Mouse (Mus musculus): ENCODE data around the gene Rbpjl.
A peak's percentile ranks its signal among the peaks of the same experiment; 100 is the strongest.

Rbpjl gene

GRCm38 (mm10) chr2:164429881-164430615 lies 27.1 kb downstream of the Rbpjl start:
- DNase-seq (ENCODE audit: low read depth, low spot score), result no peak

- no peak for DNase-seq (ENCODE audit: low read depth, low spot score)
These were observed 27.8 kb downstream of the Rbpjl start for GRCm38 (mm10) chr2:164430697-164431096.

GRCm38 (mm10) chr2:164431676-164432465 lies 28.9 kb downstream of the Rbpjl start:
- no peak for DNase-seq (ENCODE audit: low read depth, low spot score)

GRCm38 (mm10) chr2:164432541-164433191 lies 29.7 kb downstream of the Rbpjl start:
- no peak for DNase-seq (ENCODE audit: low read depth, low spot score)

GRCm38 (mm10) chr2:164433278-164433895 lies 30.4 kb downstream of the Rbpjl start:
- DNase-seq (ENCODE audit: low read depth, low spot score), result no peak

GRCm38 (mm10) chr2:164434681-164435080 lies 31.7 kb downstream of the Rbpjl start:
- no peak for DNase-seq (ENCODE audit: low read depth, low spot score)

- no peak for DNase-seq (ENCODE audit: low read depth, low spot score)
These were observed 32.5 kb downstream of the Rbpjl start for GRCm38 (mm10) chr2:164435216-164436090.

GRCm38 (mm10) chr2:164436215-164436913 lies 33.4 kb downstream of the Rbpjl start:
- DNase-seq (ENCODE audit: low read depth, low spot score), result no peak

GRCm38 (mm10) chr2:164436961-164437360 lies 34.0 kb downstream of the Rbpjl start:
- DNase-seq (ENCODE audit: low read depth, low spot score), result no peak

- DNase-seq (ENCODE audit: low read depth, low spot score), result no peak
These were observed 34.8 kb downstream of the Rbpjl start for GRCm38 (mm10) chr2:164437710-164438109.

GRCm38 (mm10) chr2:164438257-164438656 lies 35.3 kb downstream of the Rbpjl start:
- DNase-seq (ENCODE audit: low read depth, low spot score), result no peak

- no peak for DNase-seq (ENCODE audit: low read depth, low spot score)
These were observed 36.1 kb downstream of the Rbpjl start for GRCm38 (mm10) chr2:164439001-164439421.

GRCm38 (mm10) chr2:164440314-164440713 lies 37.4 kb downstream of the Rbpjl start:
- no peak for DNase-seq (ENCODE audit: low read depth, low spot score)

- DNase-seq (ENCODE audit: low read depth, low spot score), result no peak
These were observed 38.2 kb downstream of the Rbpjl start for GRCm38 (mm10) chr2:164441155-164441554.

- DNase-seq (ENCODE audit: low read depth, low spot score), result no peak
These were observed 38.8 kb downstream of the Rbpjl start for GRCm38 (mm10) chr2:164441731-164442130.

- no peak for DNase-seq (ENCODE audit: low read depth, low spot score)
These were observed 39.5 kb downstream of the Rbpjl start for GRCm38 (mm10) chr2:164442315-164443050.

GRCm38 (mm10) chr2:164443051-164443437 lies 40.1 kb downstream of the Rbpjl start:
- peak; percentile 70 for DNase-seq (ENCODE audit: low read depth, low spot score)

GRCm38 (mm10) chr2:164443460-164444000 lies 40.6 kb downstream of the Rbpjl start, which contains the start of gene Sdc4:
TSS of gene Sdc4 (minus strand) at chr2:164443887.
- DNase-seq (ENCODE audit: low read depth, low spot score), result no peak

GRCm38 (mm10) chr2:164444701-164445100 lies 41.8 kb downstream of the Rbpjl start:
- no peak for DNase-seq (ENCODE audit: low read depth, low spot score)
